9 mouse cellular contexts compared by ENCODE assay signal in the genomic region with DNA sequence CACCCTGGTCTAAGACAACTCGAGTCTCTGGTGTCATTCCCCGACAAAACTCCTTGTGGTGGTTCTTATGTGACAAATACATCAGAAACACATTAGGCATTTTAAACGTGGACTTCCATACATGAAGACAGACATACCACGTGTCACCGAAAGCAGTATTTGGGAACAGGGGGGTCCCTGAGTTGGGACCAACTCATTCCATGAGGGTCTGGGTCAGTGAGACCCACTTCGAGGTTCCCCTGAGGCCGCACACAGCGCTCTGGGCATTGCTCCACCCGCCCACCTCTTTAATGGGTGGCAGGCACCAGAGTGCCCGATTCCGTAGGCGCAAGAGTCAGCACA. TPM values are rescaled to one million over a fixed set of nuclear protein-coding genes. Genes with fewer than 3 reads are reported as not detected.
DNase-seq lines count a peak whose midpoint lies in the region; ATAC-seq and TF ChIP-seq lines count a peak whose summit lies in the region.
"Had no signal": no experiment of that assay in that cellular context is flagged by ENCODE, and none has a peak within 500 bp of the region (broad histone marks: within the 10 kb centered on the region; RNA-seq: fewer than 3 reads in every experiment).

No protein-coding gene starts in this region.

- no peak for TF ChIP-seq CTCF in kidney, postnatal 0 days (IDR thresholded peaks at IDR 0.05; ENCODE audit: low read depth)

- H3K4me3 ChIP-seq in kidney, postnatal 0 days (replicated peaks; ENCODE audit: low read depth, low read length) = peak overlapping the region; percentile 58
- H3K4me3 ChIP-seq in embryonic facial prominence, embryonic 10.5 days = peak overlapping the region; percentile 93
- H3K4me3 ChIP-seq in hindbrain, embryonic 15.5 days = peak overlapping the region; percentile 73
- H3K4me3 ChIP-seq in midbrain, embryonic 16.5 days (ENCODE audit: low read depth, low read length) = peak overlapping the region; percentile 89

- H3K36me3 ChIP-seq in kidney, postnatal 0 days (ENCODE audit: insufficient read depth, low read length) = no peaks in the 10 kb centered on the region
- no peaks in the 10 kb centered on the region for H3K36me3 ChIP-seq in embryonic facial prominence, embryonic 10.5 days (replicated peaks)
- no peaks in the 10 kb centered on the region for H3K36me3 ChIP-seq in hindbrain, embryonic 15.5 days
- H3K36me3 ChIP-seq in midbrain, embryonic 16.5 days (ENCODE audit: control insufficient read depth, insufficient read depth, low read length) = no peaks in the 10 kb centered on the region

- H3K4me1 ChIP-seq in kidney, postnatal 0 days (replicated peaks; ENCODE audit: insufficient read depth, low read length) = no peaks in the 10 kb centered on the region; the same call in 1 of the 2 replicates
- peaks cover 65% of the 10 kb centered on the region for H3K4me1 ChIP-seq in embryonic facial prominence, embryonic 10.5 days
- H3K4me1 ChIP-seq in hindbrain, embryonic 15.5 days (replicated peaks) = peaks cover 44% of the 10 kb centered on the region
- peaks cover 25% of the 10 kb centered on the region for H3K4me1 ChIP-seq in midbrain, embryonic 16.5 days (ENCODE audit: control insufficient read depth, insufficient read depth, low read length)

- no peak for DNase-seq in kidney, postnatal 0 days (ENCODE audit: low spot score)
- DNase-seq in kidney, adult 11 months = no peak
- DNase-seq in embryonic facial prominence, embryonic 10.5 days (ENCODE audit: low spot score) = no peak
- no peak for DNase-seq in right cerebral cortex, adult 2 months (ENCODE audit: low spot score in 2 of 2)
- no peak for DNase-seq in gastrocnemius, postnatal 10 days
- DNase-seq: gastrocnemius, postnatal 36 days had no signal

- WGBS in kidney, postnatal 0 days = 4% methylated on average over 12 of the region's 12 CpGs
- whole genome bisulfite sequencing in embryonic facial prominence, embryonic 10.5 days = under 1% methylated on average over 12 of the region's 12 CpGs
- under 1% methylated on average over 12 of the region's 12 CpGs for WGBS in hindbrain, embryonic 15.5 days
- 0% methylated on average over 12 of the region's 12 CpGs for WGBS in midbrain, embryonic 16.5 days

- H3K27ac ChIP-seq in kidney, postnatal 0 days = 0 out of 2 replicates have a peak overlapping the region, but pooled peaks have one; percentile 54
- H3K27ac ChIP-seq in embryonic facial prominence, embryonic 10.5 days (replicated peaks) = peak overlapping the region; percentile 94
- peak overlapping the region; percentile 91 for H3K27ac ChIP-seq in hindbrain, embryonic 15.5 days (replicated peaks)
- peak overlapping the region; percentile 87 for H3K27ac ChIP-seq in midbrain, embryonic 16.5 days (ENCODE audit: low read length)

- H3K9me3 ChIP-seq in kidney, postnatal 0 days (replicated peaks; ENCODE audit: low read length) = no peaks in the 10 kb centered on the region
- H3K9me3 ChIP-seq in embryonic facial prominence, embryonic 10.5 days = no peaks in the 10 kb centered on the region
- H3K9me3 ChIP-seq in hindbrain, embryonic 15.5 days = no peaks in the 10 kb centered on the region
- no peaks in the 10 kb centered on the region for H3K9me3 ChIP-seq in midbrain, embryonic 16.5 days (replicated peaks; ENCODE audit: control insufficient read depth, low read length, poor library complexity, severe bottlenecking)

- H3K9ac ChIP-seq in kidney, postnatal 0 days (ENCODE audit: low read depth, low read length) = peak overlapping the region; percentile 62
- peak overlapping the region; percentile 82 for H3K9ac ChIP-seq in hindbrain, embryonic 15.5 days
- H3K9ac ChIP-seq in midbrain, embryonic 16.5 days (ENCODE audit: low read depth, low read length) = peak overlapping the region; percentile 92

- H3K4me2 ChIP-seq in kidney, postnatal 0 days (ENCODE audit: low read length) = peak overlapping the region; percentile 82
- peak overlapping the region; percentile 94 for H3K4me2 ChIP-seq in hindbrain, embryonic 15.5 days
- peak overlapping the region; percentile 89 for H3K4me2 ChIP-seq in midbrain, embryonic 16.5 days (ENCODE audit: low read length)

- no peak for ATAC-seq in kidney, postnatal 0 days (replicated peaks; ENCODE audit: low FRiP score, low read depth)
- peak; percentile 15; the same call in 1 of the 2 replicates for ATAC-seq in hindbrain, embryonic 15.5 days (ENCODE audit: low FRiP score, low read depth)
- peak; percentile 7 for ATAC-seq in midbrain, embryonic 16.5 days
- ATAC-seq in activated CD4-positive, CD25-positive, alpha-beta regulatory T cell, adult 4 months = no peak

- H3K27me3 ChIP-seq in kidney, postnatal 0 days (ENCODE audit: insufficient read depth, low read length) = no peaks in the 10 kb centered on the region
- peaks cover 77% of the 10 kb centered on the region for H3K27me3 ChIP-seq in embryonic facial prominence, embryonic 10.5 days (replicated peaks; ENCODE audit: low read depth, poor library complexity, severe bottlenecking)
- peaks cover 19% of the 10 kb centered on the region for H3K27me3 ChIP-seq in hindbrain, embryonic 15.5 days
- peaks cover 27% of the 10 kb centered on the region for H3K27me3 ChIP-seq in midbrain, embryonic 16.5 days (ENCODE audit: control insufficient read depth, insufficient read depth, low read depth, low read length)

RNA-seq across cellular contexts. Expression of a gene that starts 1.3 kb away (rescaled TPM):
- 10.7 and 12.2 TPM in 2 replicates for polyA plus RNA-seq in kidney, postnatal 0 days (2015; fragmentation: Nextera tagmentation; extraction: Ambion mirVana)
- polyA plus RNA-seq in embryonic facial prominence, embryonic 10.5 days (2016; fragmentation: Nextera tagmentation; extraction: Ambion mirVana) = 33.0 and 33.5 TPM in 2 replicates
- 16.3 and 16.6 TPM in 2 replicates for polyA plus RNA-seq in hindbrain, embryonic 15.5 days (2015; fragmentation: Nextera tagmentation; extraction: Ambion mirVana)
- 14.3 and 15.0 TPM in 2 replicates for polyA plus RNA-seq in midbrain, embryonic 16.5 days (2015; fragmentation: Nextera tagmentation; extraction: Ambion mirVana)
- 10 to 100 TPM; 13.6 to 20.3 TPM for total RNA-seq in gastrocnemius, postnatal 10 days (2021)
- polyA plus RNA-seq in activated CD4-positive, CD25-positive, alpha-beta regulatory T cell, adult 4 months (2017; shearing (Covaris generic)) = 10 to 100 TPM; 10.2 to 10.3 TPM

Comparison
In these comparisons a context has a peak if more than half of its experiments do, and no peak if none do; other contexts are left out.
1. ATAC-seq: peak in hindbrain, embryonic 15.5 days (single experiment) and midbrain, embryonic 16.5 days (single experiment); none in kidney, postnatal 0 days (single experiment) and activated CD4-positive, CD25-positive, alpha-beta regulatory T cell, adult 4 months (single experiment).
2. Peak in every context shown above with its lines, with median percentiles within 50 percentile points of each other: H3K27ac ChIP-seq, H3K4me2 ChIP-seq, H3K4me3 ChIP-seq and H3K9ac ChIP-seq.